Mouse (Mus musculus): ENCODE measurements around the gene Zp2. TPM values are rescaled to one million over a fixed set of nuclear protein-coding genes. Genes with fewer than 3 reads are reported as not detected.

The Zp2 gene
- polyA plus RNA-seq, 1 experiment, result 1.1 TPM

GRCm38 (mm10) chr7:120150898-120151297, 5.8 kb upstream of the Zp2 start:
- Histone ChIP-seq H3K36me3 (ENCODE audit: control insufficient read depth, insufficient read depth, low read length) (no peaks in the 10 kb centered on the region), H3K27ac (ENCODE audit: control insufficient read depth, insufficient read depth, low read length) (no peak overlapping the region), H3K4me3 (ENCODE audit: control insufficient read depth, insufficient read depth, low read length) (no peak overlapping the region), H3K27me3 (ENCODE audit: control insufficient read depth, insufficient read depth, low read length) (no peaks in the 10 kb centered on the region), H3K4me1 (replicated peaks; ENCODE audit: control insufficient read depth, insufficient read depth, low read length) (no peaks in the 10 kb centered on the region)
- DNase-seq, result no peak
- no peak for TF ChIP-seq CTCF (IDR thresholded peaks at IDR 0.05; ENCODE audit: borderline replicate concordance, control insufficient read depth, extremely low read depth, insufficient read depth, low read length, poor library complexity)
- TF ChIP-seq POLR2A (IDR thresholded peaks at IDR 0.05; ENCODE audit: control insufficient read depth, extremely low read depth, insufficient read depth, low read length, poor library complexity), result no peak
- WGBS, result 91% methylated on average over 2 of the region's 2 CpGs

- WGBS, result 61% methylated on average over 3 of the region's 3 CpGs
- H3K4me3 ChIP-seq (ENCODE audit: control insufficient read depth, insufficient read depth, low read length), result no peak overlapping the region
- no peaks in the 10 kb centered on the region for H3K27me3 ChIP-seq (ENCODE audit: control insufficient read depth, insufficient read depth, low read length)
- no peak for TF ChIP-seq CTCF (IDR thresholded peaks at IDR 0.05; ENCODE audit: borderline replicate concordance, control insufficient read depth, extremely low read depth, insufficient read depth, low read length, poor library complexity)
- TF ChIP-seq POLR2A (IDR thresholded peaks at IDR 0.05; ENCODE audit: control insufficient read depth, extremely low read depth, insufficient read depth, low read length, poor library complexity), result no peak
- no peak overlapping the region for H3K27ac ChIP-seq (ENCODE audit: control insufficient read depth, insufficient read depth, low read length)
- DNase-seq, result no peak
- H3K36me3 ChIP-seq (ENCODE audit: control insufficient read depth, insufficient read depth, low read length), result no peaks in the 10 kb centered on the region
- H3K4me1 ChIP-seq (replicated peaks; ENCODE audit: control insufficient read depth, insufficient read depth, low read length), result no peaks in the 10 kb centered on the region
Measured at GRCm38 (mm10) chr7:120150257-120150656, 5.2 kb upstream of the Zp2 start.

GRCm38 (mm10) chr7:120142743-120143142, 2.3 kb downstream of the Zp2 start:
- TF ChIP-seq CTCF (IDR thresholded peaks at IDR 0.05; ENCODE audit: borderline replicate concordance, control insufficient read depth, extremely low read depth, insufficient read depth, low read length, poor library complexity) (no peak), POLR2A (IDR thresholded peaks at IDR 0.05; ENCODE audit: control insufficient read depth, extremely low read depth, insufficient read depth, low read length, poor library complexity) (no peak)
- H3K27ac ChIP-seq (ENCODE audit: control insufficient read depth, insufficient read depth, low read length), result no peak overlapping the region
- H3K4me1 ChIP-seq (replicated peaks; ENCODE audit: control insufficient read depth, insufficient read depth, low read length), result no peaks in the 10 kb centered on the region
- WGBS, result 72% methylated on average over 1 of the region's 1 CpGs
- H3K4me3 ChIP-seq (ENCODE audit: control insufficient read depth, insufficient read depth, low read length), result no peak overlapping the region
- H3K27me3 ChIP-seq (ENCODE audit: control insufficient read depth, insufficient read depth, low read length), result no peaks in the 10 kb centered on the region
- DNase-seq, result no peak
- H3K36me3 ChIP-seq (ENCODE audit: control insufficient read depth, insufficient read depth, low read length), result no peaks in the 10 kb centered on the region

- DNase-seq, result no peak
- no peak overlapping the region for H3K27ac ChIP-seq (ENCODE audit: control insufficient read depth, insufficient read depth, low read length)
- H3K4me3 ChIP-seq (ENCODE audit: control insufficient read depth, insufficient read depth, low read length), result no peak overlapping the region
- no peak for TF ChIP-seq POLR2A (IDR thresholded peaks at IDR 0.05; ENCODE audit: control insufficient read depth, extremely low read depth, insufficient read depth, low read length, poor library complexity)
- no peak for TF ChIP-seq CTCF (IDR thresholded peaks at IDR 0.05; ENCODE audit: borderline replicate concordance, control insufficient read depth, extremely low read depth, insufficient read depth, low read length, poor library complexity)
- H3K36me3 ChIP-seq (ENCODE audit: control insufficient read depth, insufficient read depth, low read length), result no peaks in the 10 kb centered on the region
- no peaks in the 10 kb centered on the region for H3K4me1 ChIP-seq (replicated peaks; ENCODE audit: control insufficient read depth, insufficient read depth, low read length)
- WGBS, result 85% methylated on average over 4 of the region's 4 CpGs
- no peaks in the 10 kb centered on the region for H3K27me3 ChIP-seq (ENCODE audit: control insufficient read depth, insufficient read depth, low read length)
Measured at GRCm38 (mm10) chr7:120128951-120129350, 16.1 kb downstream of the Zp2 start.

GRCm38 (mm10) chr7:120127686-120128059, 17.4 kb downstream of the Zp2 start:
- no peak for DNase-seq
- no peaks in the 10 kb centered on the region for H3K4me1 ChIP-seq (replicated peaks; ENCODE audit: control insufficient read depth, insufficient read depth, low read length)
- no peaks in the 10 kb centered on the region for H3K27me3 ChIP-seq (ENCODE audit: control insufficient read depth, insufficient read depth, low read length)
- H3K27ac ChIP-seq (ENCODE audit: control insufficient read depth, insufficient read depth, low read length), result no peak overlapping the region
- WGBS, result 71% methylated on average over 4 of the region's 4 CpGs
- H3K36me3 ChIP-seq (ENCODE audit: control insufficient read depth, insufficient read depth, low read length), result no peaks in the 10 kb centered on the region
- TF ChIP-seq CTCF (IDR thresholded peaks at IDR 0.05; ENCODE audit: borderline replicate concordance, control insufficient read depth, extremely low read depth, insufficient read depth, low read length, poor library complexity) (no peak), POLR2A (IDR thresholded peaks at IDR 0.05; ENCODE audit: control insufficient read depth, extremely low read depth, insufficient read depth, low read length, poor library complexity) (no peak)
- H3K4me3 ChIP-seq (ENCODE audit: control insufficient read depth, insufficient read depth, low read length), result no peak overlapping the region

GRCm38 (mm10) chr7:120126976-120127685, 18.0 kb downstream of the Zp2 start:
- WGBS, result 63% methylated on average over 5 of the region's 5 CpGs
- H3K27me3 ChIP-seq (ENCODE audit: control insufficient read depth, insufficient read depth, low read length), result no peaks in the 10 kb centered on the region

More at GRCm38 (mm10) chr7:120126976-120127685, 18.0 kb downstream of the Zp2 start:
- TF ChIP-seq CTCF (IDR thresholded peaks at IDR 0.05; ENCODE audit: borderline replicate concordance, control insufficient read depth, extremely low read depth, insufficient read depth, low read length, poor library complexity) (no peak), POLR2A (IDR thresholded peaks at IDR 0.05; ENCODE audit: control insufficient read depth, extremely low read depth, insufficient read depth, low read length, poor library complexity) (no peak)
- no peak for DNase-seq
- Histone ChIP-seq H3K27ac (ENCODE audit: control insufficient read depth, insufficient read depth, low read length) (no peak overlapping the region), H3K4me1 (replicated peaks; ENCODE audit: control insufficient read depth, insufficient read depth, low read length) (no peaks in the 10 kb centered on the region), H3K36me3 (ENCODE audit: control insufficient read depth, insufficient read depth, low read length) (no peaks in the 10 kb centered on the region), H3K4me3 (ENCODE audit: control insufficient read depth, insufficient read depth, low read length) (no peak overlapping the region)

Measured in thymus, adult 2 months (tissue).